Mouse (Mus musculus) heart, adult 2 months (tissue): Measurements from ENCODE around the gene Pmel.

Experiments used
- CTCF ChIP-seq: fragments of 200-600 bp; IDR thresholded peaks from 2 replicates; pipeline ENCODE4 v1.8.1; 2022; ENCODE audit warnings: antibody characterized with exemption, mild to moderate bottlenecking, moderate library complexity
- EP300 ChIP-seq: fragments of 200-500 bp; IDR thresholded peaks from 2 replicates; pipeline ENCODE4 v1.6.1; 2011; ENCODE audit warnings: low read depth, low read length, control low read depth; ENCODE audit not compliant: insufficient read depth

- TF ChIP-seq CTCF = no peak
- no peak for TF ChIP-seq EP300
Measured at GRCm38 (mm10) chr10:128728059-128728458, 24.1 kb downstream of the Pmel start.
